Mouse (Mus musculus) neural tube, embryonic 14.5 days (tissue): ENCODE results near the gene Nt5e. TPM values are rescaled to one million over a fixed set of nuclear protein-coding genes. Genes with fewer than 3 reads are reported as not detected.

ENCODE experiments used
- ATAC-seq: fragments of 200-750 bp; cut with Nextera tagmentation; 2 replicates; pipeline ENCODE4 v1.8.0; 2017; ENCODE audit warnings: low read depth, mild to moderate bottlenecking, moderate TSS enrichment, moderate library complexity
- H3K27ac ChIP-seq: fragments of 300-500 bp; sonication (generic); 2 replicates; pipeline ENCODE4 v1.5.1; 2014; ENCODE audit warnings: low read depth, mild to moderate bottlenecking, control low read depth, low read length, moderate library complexity, mixed read lengths
- H3K27me3 ChIP-seq: fragments of 300-500 bp; sonication (generic); 2 replicates; pipeline ENCODE4 v1.6.1; 2014; ENCODE audit warnings: low read length; ENCODE audit not compliant: control insufficient read depth, insufficient read depth
- H3K36me3 ChIP-seq: fragments of 300-500 bp; sonication (generic); 2 replicates; pipeline ENCODE4 v1.6.1; 2014; ENCODE audit warnings: low read length, mixed read lengths; ENCODE audit not compliant: control insufficient read depth, insufficient read depth
- H3K4me1 ChIP-seq: fragments of 300-500 bp; sonication (generic); 2 replicates; pipeline ENCODE4 v1.6.1; 2014; ENCODE audit warnings: low read length; ENCODE audit not compliant: control insufficient read depth, insufficient read depth
- H3K4me2 ChIP-seq: fragments of 300-500 bp; sonication (generic); 2 replicates; pipeline ENCODE4 v1.6.1; 2014; ENCODE audit warnings: mild to moderate bottlenecking, low read depth, low read length, control low read depth
- H3K4me3 ChIP-seq: fragments of 300-500 bp; sonication (generic); 2 replicates; pipeline ENCODE4 v1.5.1; 2014; ENCODE audit warnings: low read depth, low read length, control low read depth, mixed read lengths
- H3K9ac ChIP-seq: fragments of 300-500 bp; sonication (generic); replicated peaks from 2 replicates; pipeline ENCODE4 v1.6.1; 2014; ENCODE audit warnings: low read depth, mild to moderate bottlenecking, control low read depth, low read length, mixed read lengths
- H3K9me3 ChIP-seq: fragments of 300-500 bp; sonication (generic); 2 replicates; pipeline ENCODE4 v1.6.1; 2016; ENCODE audit warnings: low read length; ENCODE audit not compliant: control insufficient read depth
- WGBS: fragments of 180-500 bp; shearing (Covaris S2); extraction: QIAGEN DNeasy Blood & Tissue Kit; methylation state at CpG from one replicate; pipeline ENCODE4 v1.1.7; 2014; 5-methylcytosine and 5-hydroxymethylcytosine counted together
- polyA plus RNA-seq: library from polyadenylated mRNA; unstranded; fragments of >200 nt; fragmentation: Nextera tagmentation; extraction: Ambion mirVana; gene quantifications from 2 replicates; pipeline ENCODE4 v1.2.1, GENCODE M21; 2014

The Nt5e gene
- polyA plus RNA-seq, 1 experiment from 2014 or later: 0.76 TPM

GRCm38 (mm10) chr9:88297871-88298658, 28.9 kb upstream of the Nt5e start:
- H3K4me2 ChIP-seq: no peak overlapping the region
- H3K4me1 ChIP-seq: no peaks in the 10 kb centered on the region
- H3K9me3 ChIP-seq: no peaks in the 10 kb centered on the region
- 88% methylated on average over 8 of the region's 8 CpGs for WGBS
- H3K4me3 ChIP-seq: no peak overlapping the region
- H3K36me3 ChIP-seq: no peaks in the 10 kb centered on the region
- no peaks in the 10 kb centered on the region for H3K27me3 ChIP-seq
- no peak overlapping the region for H3K9ac ChIP-seq
- no peak for ATAC-seq
- H3K27ac ChIP-seq: no peak overlapping the region

GRCm38 (mm10) chr9:88307019-88307618, 19.9 kb upstream of the Nt5e start:
- ATAC-seq: no peak
- H3K27ac ChIP-seq: no peak overlapping the region
- H3K27me3 ChIP-seq: no peaks in the 10 kb centered on the region
- no peaks in the 10 kb centered on the region for H3K9me3 ChIP-seq
- no peak overlapping the region for H3K4me3 ChIP-seq
- no peak overlapping the region for H3K9ac ChIP-seq
- H3K4me1 ChIP-seq: no peaks in the 10 kb centered on the region
- WGBS: 90% methylated on average over 2 of the region's 2 CpGs
- no peak overlapping the region for H3K4me2 ChIP-seq
- H3K36me3 ChIP-seq: no peaks in the 10 kb centered on the region

- H3K4me2 ChIP-seq: no peak overlapping the region
- ATAC-seq: no peak
- no peak overlapping the region for H3K27ac ChIP-seq
- H3K9ac ChIP-seq: no peak overlapping the region
- no peaks in the 10 kb centered on the region for H3K9me3 ChIP-seq
- no peaks in the 10 kb centered on the region for H3K36me3 ChIP-seq
- no peaks in the 10 kb centered on the region for H3K27me3 ChIP-seq
- 79% methylated on average over 1 of the region's 1 CpGs for WGBS
- no peak overlapping the region for H3K4me3 ChIP-seq
- no peaks in the 10 kb centered on the region for H3K4me1 ChIP-seq
Observed at GRCm38 (mm10) chr9:88309127-88309526, 17.9 kb upstream of the Nt5e start.

- Histone ChIP-seq H3K4me1 (no peaks in the 10 kb centered on the region), H3K4me2 (no peak overlapping the region), H3K27ac (no peak overlapping the region), H3K36me3 (no peaks in the 10 kb centered on the region), H3K9ac (no peak overlapping the region), H3K27me3 (no peaks in the 10 kb centered on the region), H3K9me3 (no peaks in the 10 kb centered on the region), H3K4me3 (no peak overlapping the region)
- no peak for ATAC-seq
Observed at GRCm38 (mm10) chr9:88319226-88319625, 7.8 kb upstream of the Nt5e start.

DNA sequence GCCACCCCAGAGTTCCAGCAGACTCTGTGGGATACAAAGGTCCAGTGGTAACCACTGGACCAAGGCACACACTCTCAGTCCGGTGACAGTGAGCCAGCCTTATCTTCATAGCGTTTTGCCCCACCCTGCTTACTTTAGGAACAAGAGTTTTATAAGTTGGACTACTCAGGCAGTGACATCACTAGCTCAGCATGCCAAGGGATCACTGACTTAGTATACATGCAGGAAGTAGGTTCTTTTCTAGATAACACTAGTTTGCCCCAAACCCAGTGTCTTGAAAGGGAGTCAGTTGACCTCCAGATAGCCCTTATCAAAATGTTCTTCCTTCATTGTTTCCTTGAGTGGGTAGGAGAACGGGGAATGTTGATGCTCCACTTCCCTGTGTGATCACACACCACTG, 2.4 kb upstream of the Nt5e start:
- Histone ChIP-seq H3K9me3 (no peaks in the 10 kb centered on the region), H3K4me1 (no peaks in the 10 kb centered on the region), H3K9ac (no peak overlapping the region), H3K4me3 (no peak overlapping the region), H3K36me3 (no peaks in the 10 kb centered on the region), H3K27me3 (peaks cover 8% of the 10 kb centered on the region; the same call in 1 of the 2 replicates), H3K27ac (no peak overlapping the region), H3K4me2 (no peak overlapping the region)
- no peak for ATAC-seq
- WGBS: 93% methylated on average over 3 of the region's 3 CpGs

DNA sequence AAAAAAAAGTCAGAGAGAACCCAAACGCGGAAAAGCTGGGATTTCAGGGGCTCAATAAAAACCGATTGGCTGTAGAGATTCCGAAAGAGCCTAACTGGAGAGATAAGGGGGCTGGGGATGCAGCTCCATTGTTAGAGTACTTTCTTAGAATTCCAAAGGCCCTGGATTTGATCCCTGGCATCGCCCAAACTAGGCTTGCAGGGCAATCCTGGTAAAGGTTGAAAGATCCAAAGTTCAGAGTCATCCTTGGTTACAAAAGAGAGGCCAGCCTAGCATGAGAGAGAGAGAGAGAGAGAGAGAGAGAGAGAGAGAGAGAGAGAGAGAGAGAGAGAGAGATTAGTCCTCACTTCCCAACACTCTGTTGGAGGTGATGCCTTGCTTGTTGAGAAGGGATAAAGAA, 1.7 kb downstream of the Nt5e start:
- Histone ChIP-seq H3K4me3 (no peak overlapping the region), H3K9ac (no peak overlapping the region), H3K4me1 (no peaks in the 10 kb centered on the region), H3K9me3 (no peaks in the 10 kb centered on the region), H3K27me3 (peaks cover 8% of the 10 kb centered on the region; the same call in 1 of the 2 replicates), H3K36me3 (no peaks in the 10 kb centered on the region), H3K4me2 (no peak overlapping the region), H3K27ac (no peak overlapping the region)
- ATAC-seq: no peak
- 19% methylated on average over 5 of the region's 5 CpGs for WGBS

DNA sequence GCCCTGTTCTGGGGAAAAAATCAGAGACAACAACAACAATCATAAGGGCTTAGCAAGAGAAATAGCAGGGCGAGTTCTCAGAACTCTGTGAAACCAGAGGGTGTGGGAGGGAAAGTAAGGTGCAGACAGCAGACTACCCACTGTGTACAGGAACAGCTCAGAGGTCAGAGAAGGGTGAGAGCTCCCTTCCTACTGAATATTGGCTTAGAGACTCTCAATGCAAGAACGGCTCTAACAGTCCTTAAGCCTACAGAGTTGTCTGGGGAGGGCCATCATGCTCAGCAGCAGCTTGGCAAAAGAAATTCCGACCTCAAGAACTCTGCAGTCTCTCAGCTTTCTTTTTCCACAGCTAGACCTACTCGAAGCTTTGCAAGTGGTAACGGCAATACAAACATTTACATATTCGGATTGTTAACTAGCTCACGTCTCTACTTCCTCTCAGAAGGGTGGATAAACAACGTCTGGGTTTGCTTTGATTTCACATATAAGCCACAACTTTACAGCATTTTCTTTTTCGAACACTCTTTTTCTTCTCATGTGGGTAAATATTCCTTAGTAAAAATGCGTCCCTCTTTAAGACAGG, 2.3 kb downstream of the Nt5e start:
- 30% methylated on average over 10 of the region's 10 CpGs for WGBS
- H3K36me3 ChIP-seq: no peaks in the 10 kb centered on the region

DNA sequence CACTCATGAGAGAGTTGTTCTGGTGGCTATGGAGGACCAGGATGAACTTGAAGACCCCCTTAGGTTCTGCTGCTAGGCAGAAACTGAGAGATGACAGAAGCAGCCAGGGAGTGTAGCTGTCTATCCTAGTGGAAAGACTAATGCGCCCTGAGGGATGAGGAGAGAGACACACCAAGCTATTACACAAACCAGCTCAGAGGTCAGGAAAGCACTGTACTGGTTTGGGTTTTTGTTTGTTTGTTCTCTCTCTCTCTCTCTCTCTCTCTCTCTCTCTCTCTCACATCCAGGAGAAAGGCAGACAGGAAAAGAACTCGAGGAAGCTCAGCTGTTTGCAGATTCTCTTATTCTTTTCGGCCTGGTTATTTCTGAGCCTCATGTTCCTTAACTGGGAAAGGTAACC, 3.3 kb downstream of the Nt5e start:
- Histone ChIP-seq H3K4me2 (no peak overlapping the region), H3K9ac (no peak overlapping the region), H3K27me3 (peaks cover 8% of the 10 kb centered on the region; the same call in 1 of the 2 replicates), H3K9me3 (no peaks in the 10 kb centered on the region), H3K4me3 (no peak overlapping the region), H3K4me1 (no peaks in the 10 kb centered on the region), H3K36me3 (no peaks in the 10 kb centered on the region), H3K27ac (no peak overlapping the region)
- ATAC-seq: no peak
- 82% methylated on average over 3 of the region's 3 CpGs for WGBS

More for the DNA sequence above, 2.3 kb downstream of the Nt5e start:
- no peak overlapping the region for H3K4me3 ChIP-seq
- no peak for ATAC-seq
- H3K27me3 ChIP-seq: peaks cover 8% of the 10 kb centered on the region; the same call in 1 of the 2 replicates
- H3K9me3 ChIP-seq: no peaks in the 10 kb centered on the region
- H3K9ac ChIP-seq: no peak overlapping the region
- H3K4me2 ChIP-seq: no peak overlapping the region
- H3K27ac ChIP-seq: no peak overlapping the region
- no peaks in the 10 kb centered on the region for H3K4me1 ChIP-seq

DNA sequence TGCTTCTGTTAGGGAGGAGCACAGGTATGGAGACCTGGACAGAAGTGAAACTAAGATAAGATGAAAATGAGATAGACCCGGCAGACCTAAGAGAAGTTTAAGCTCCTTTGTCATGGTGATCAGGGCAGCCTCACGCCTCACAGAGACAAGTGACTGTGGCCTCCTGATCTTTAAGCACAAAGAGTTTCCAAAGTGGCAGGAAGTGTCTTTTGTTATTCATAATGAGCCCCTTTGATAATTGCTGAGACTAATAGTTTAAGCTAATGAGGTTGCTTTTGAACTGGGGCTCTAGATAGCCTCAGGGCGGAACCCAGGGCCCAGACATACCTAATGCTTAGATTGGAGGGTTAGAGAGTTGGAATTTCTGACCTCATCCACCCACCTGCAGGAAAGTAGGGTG, 5.5 kb downstream of the Nt5e start:
- Histone ChIP-seq H3K36me3 (no peaks in the 10 kb centered on the region), H3K9ac (no peak overlapping the region), H3K4me2 (no peak overlapping the region), H3K27me3 (peaks cover 8% of the 10 kb centered on the region; the same call in 1 of the 2 replicates), H3K4me1 (no peaks in the 10 kb centered on the region), H3K9me3 (no peaks in the 10 kb centered on the region), H3K4me3 (no peak overlapping the region), H3K27ac (no peak overlapping the region)
- WGBS: 11% methylated on average over 3 of the region's 3 CpGs
- ATAC-seq: no peak
